Mouse (Mus musculus): ENCODE measurements around the gene Npcd. TPM values are rescaled to one million over a fixed set of nuclear protein-coding genes. Genes with fewer than 3 reads are reported as not detected.
A peak's percentile ranks its signal among the peaks of the same experiment; 100 is the strongest.

The Npcd gene
- polyA plus RNA-seq, 1 experiment: 0.23 TPM

DNA sequence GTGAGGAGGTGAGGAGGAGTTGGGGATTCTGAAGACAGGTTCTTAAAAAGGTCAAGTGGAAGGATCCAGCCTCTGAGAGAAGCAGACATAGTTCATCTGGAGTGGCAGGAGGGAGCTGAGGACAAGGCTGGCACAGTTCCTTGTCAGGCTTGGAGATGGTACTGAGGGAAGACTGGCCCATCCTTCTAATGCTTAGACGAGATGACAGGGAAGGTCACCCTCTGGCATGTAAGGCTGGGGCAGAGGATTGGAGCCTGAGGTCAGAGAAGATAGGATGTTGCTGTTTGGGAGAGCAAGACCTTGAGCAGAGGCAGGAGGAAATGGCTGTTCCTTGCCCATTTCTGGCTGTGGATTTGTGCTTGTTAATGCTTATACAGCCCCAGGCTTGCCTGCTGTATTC lies 49.0 kb downstream of the Npcd start:
- H3K4me1 ChIP-seq (ENCODE audit: control insufficient read depth, insufficient read depth, insufficient read length, low read length): no peaks in the 10 kb centered on the region
- H3K4me3 ChIP-seq (ENCODE audit: low read depth, low read length): no peak overlapping the region
- TF ChIP-seq CTCF (IDR thresholded peaks at IDR 0.05; ENCODE audit: extremely low read depth, insufficient read length, insufficient replicate concordance, low read depth, low read length): no peak
- TF ChIP-seq POLR2A (IDR thresholded peaks at IDR 0.05; ENCODE audit: low read depth, low read length): no peak
- H3K27ac ChIP-seq (ENCODE audit: insufficient read depth, low read depth, low read length): no peak overlapping the region
- no peaks in the 10 kb centered on the region for H3K36me3 ChIP-seq (ENCODE audit: control insufficient read depth, insufficient read depth, low read length)
- 0 out of 2 replicates have a peak, but pooled peaks cover 6% of the 10 kb centered on the region for H3K27me3 ChIP-seq (ENCODE audit: control insufficient read depth, insufficient read depth, low read length)
- WGBS: 56% methylated on average over 1 of the region's 1 CpGs

DNA sequence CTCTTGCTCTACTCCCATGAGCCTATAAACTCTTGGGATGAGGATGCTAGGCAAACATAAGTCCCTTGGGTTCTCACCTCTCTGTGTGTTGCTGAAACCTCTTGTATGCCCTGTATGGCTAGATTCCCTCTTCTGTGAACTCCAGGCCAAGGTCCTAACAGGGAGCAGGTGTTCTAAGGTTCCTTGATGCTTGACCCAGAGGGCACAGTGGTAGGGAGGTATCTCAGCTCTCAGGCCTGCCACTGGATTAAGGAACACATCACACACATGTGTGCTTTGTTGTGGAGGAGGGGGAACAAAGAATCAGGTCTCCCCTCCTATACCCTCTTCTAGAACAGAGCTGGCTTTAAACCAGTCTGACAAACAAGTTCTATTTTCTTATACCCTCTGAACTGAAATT lies 56.3 kb downstream of the Npcd start, which contains the start of gene Dnal4:
Dnal4 (minus strand) TSS at position 101 of the 400 bp plus-strand sequence.
- H3K27me3 ChIP-seq (ENCODE audit: control insufficient read depth, insufficient read depth, low read length): 0 out of 2 replicates have a peak, but pooled peaks cover 2% of the 10 kb centered on the region
- TF ChIP-seq CTCF (IDR thresholded peaks at IDR 0.05; ENCODE audit: extremely low read depth, insufficient read length, insufficient replicate concordance, low read depth, low read length) (no peak), POLR2A (IDR thresholded peaks at IDR 0.05; ENCODE audit: low read depth, low read length) (no peak)
- no peak within 1 kb of the TSS for H3K4me3 ChIP-seq (ENCODE audit: low read depth, low read length)
- peaks cover 7% of the 10 kb centered on the region; the same call in 1 of the 2 replicates for H3K4me1 ChIP-seq (ENCODE audit: control insufficient read depth, insufficient read depth, insufficient read length, low read length)
- H3K36me3 ChIP-seq (ENCODE audit: control insufficient read depth, insufficient read depth, low read length): no peaks in the 10 kb centered on the region
- no peak within 1 kb of the TSS for H3K27ac ChIP-seq (ENCODE audit: insufficient read depth, low read depth, low read length)

DNA sequence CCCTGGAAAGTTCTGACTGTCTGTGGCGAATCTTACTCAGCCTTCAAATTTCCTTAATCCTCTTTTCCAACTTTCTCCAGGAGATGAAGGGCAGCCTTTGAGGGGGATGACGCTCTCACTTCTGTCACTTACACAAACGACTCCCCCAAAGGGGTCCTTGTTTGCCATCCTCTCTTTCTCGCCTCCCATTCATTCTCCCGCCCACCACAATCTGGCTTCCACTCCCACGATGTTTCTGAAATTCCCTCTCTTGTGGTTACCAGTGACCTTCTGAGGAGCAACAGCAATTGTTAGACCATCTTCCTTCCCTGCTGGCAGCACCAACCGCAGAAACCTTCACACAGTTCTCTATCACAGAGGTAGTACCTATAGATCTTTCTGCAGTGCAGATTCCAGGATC lies 58.4 kb downstream of the Npcd start:
- 68% methylated on average over 7 of the region's 7 CpGs for WGBS
- Histone ChIP-seq H3K4me3 (ENCODE audit: low read depth, low read length) (no peak overlapping the region), H3K27me3 (ENCODE audit: control insufficient read depth, insufficient read depth, low read length) (0 out of 2 replicates have a peak, but pooled peaks cover under 1% of the 10 kb centered on the region), H3K27ac (ENCODE audit: insufficient read depth, low read depth, low read length) (no peak overlapping the region), H3K4me1 (ENCODE audit: control insufficient read depth, insufficient read depth, insufficient read length, low read length) (peaks cover 12% of the 10 kb centered on the region; the same call in 1 of the 2 replicates), H3K36me3 (ENCODE audit: control insufficient read depth, insufficient read depth, low read length) (no peaks in the 10 kb centered on the region)
- no peak for TF ChIP-seq POLR2A (IDR thresholded peaks at IDR 0.05; ENCODE audit: low read depth, low read length)
- TF ChIP-seq CTCF (IDR thresholded peaks at IDR 0.05; ENCODE audit: extremely low read depth, insufficient read length, insufficient replicate concordance, low read depth, low read length): no peak

DNA sequence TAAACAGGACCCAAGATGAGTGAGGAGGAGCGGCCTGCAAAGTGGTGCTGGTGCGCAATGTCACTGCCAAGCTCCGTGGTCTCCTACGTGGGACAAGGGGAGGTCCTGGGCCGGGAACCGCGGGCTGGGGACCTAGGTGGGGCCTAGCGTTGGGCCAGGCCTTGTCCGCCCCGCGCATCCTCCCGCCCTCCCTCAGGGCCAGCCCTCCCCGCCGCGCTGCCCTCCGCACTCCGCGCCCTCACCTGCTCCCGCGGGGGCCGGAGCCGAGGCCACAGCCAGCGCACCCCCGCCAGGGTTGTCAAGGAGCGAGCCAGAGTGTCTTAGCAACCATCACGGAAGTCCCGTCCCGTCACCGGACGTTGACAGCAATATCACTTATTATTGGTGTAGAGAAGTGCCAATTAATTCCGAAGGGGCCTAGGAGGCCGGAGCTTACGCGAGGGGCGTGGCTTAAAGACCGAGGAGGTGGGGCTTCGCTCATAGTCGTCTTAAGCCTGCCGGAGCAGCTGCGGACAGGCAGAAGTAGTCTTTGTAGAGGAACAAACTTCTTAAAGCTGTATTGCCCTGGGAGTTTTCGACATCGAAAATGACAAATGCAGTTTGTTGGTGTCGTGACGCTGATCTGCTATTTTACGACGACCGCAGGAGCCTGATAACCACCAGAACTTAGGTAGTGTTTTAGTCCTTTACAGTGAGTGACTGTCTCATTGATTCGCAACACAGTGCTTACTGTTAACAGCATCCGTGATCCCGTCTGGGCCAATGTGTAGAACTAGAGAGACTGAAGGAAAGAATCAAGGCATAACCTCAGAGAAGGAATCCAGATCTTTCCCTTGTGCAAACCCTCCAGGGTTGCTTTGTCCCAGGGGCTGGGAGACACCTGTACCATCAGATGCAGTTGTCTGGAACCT lies 59.7 kb downstream of the Npcd start:
- H3K27ac ChIP-seq (ENCODE audit: insufficient read depth, low read depth, low read length): no peak overlapping the region; the same call in 1 of the 2 replicates
- H3K36me3 ChIP-seq (ENCODE audit: control insufficient read depth, insufficient read depth, low read length): no peaks in the 10 kb centered on the region
- WGBS: under 1% methylated on average over 44 of the region's 50 CpGs
- peak overlapping the region; percentile 80 for H3K4me3 ChIP-seq (ENCODE audit: low read depth, low read length)
- no peaks in the 10 kb centered on the region for H3K27me3 ChIP-seq (ENCODE audit: control insufficient read depth, insufficient read depth, low read length)
- TF ChIP-seq CTCF (IDR thresholded peaks at IDR 0.05; ENCODE audit: extremely low read depth, insufficient read length, insufficient replicate concordance, low read depth, low read length): no peak
- TF ChIP-seq POLR2A (IDR thresholded peaks at IDR 0.05; ENCODE audit: low read depth, low read length): peak; percentile 57; the same call in 1 of the 2 replicates
- H3K4me1 ChIP-seq (ENCODE audit: control insufficient read depth, insufficient read depth, insufficient read length, low read length): peaks cover 23% of the 10 kb centered on the region; the same call in 1 of the 2 replicates

DNA sequence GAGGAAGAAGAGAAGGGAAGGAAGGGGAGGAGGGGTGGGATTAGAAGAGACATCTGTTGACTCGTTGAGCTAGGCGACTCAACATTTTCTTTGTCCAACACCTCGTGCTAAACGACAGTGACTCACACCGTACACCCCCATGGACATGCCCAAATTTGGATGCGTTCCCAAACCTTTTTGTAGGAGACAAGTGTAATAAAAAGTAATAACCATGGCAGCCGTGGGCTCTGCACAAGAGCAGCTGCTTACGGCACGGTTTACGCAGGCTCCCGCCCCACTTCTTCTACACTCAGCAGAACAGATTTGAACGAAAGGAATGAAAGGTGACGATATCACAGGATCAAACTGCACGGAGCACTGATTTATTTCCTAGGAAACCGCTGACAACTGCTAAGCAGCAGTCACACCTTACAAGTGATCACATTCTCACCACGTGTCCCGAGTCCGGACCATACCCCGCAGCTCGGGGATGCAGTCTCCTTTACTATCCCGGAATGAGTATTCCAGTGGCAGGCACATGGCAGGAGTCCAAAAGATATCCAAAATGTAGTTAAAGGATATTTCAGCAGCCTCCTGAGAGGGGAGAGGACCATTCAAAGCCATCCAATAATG lies 63.3 kb downstream of the Npcd start:
- Histone ChIP-seq H3K4me1 (ENCODE audit: control insufficient read depth, insufficient read depth, insufficient read length, low read length) (peaks cover 28% of the 10 kb centered on the region), H3K36me3 (ENCODE audit: control insufficient read depth, insufficient read depth, low read length) (no peaks in the 10 kb centered on the region), H3K27ac (ENCODE audit: insufficient read depth, low read depth, low read length) (no peak overlapping the region), H3K4me3 (ENCODE audit: low read depth, low read length) (no peak overlapping the region), H3K27me3 (ENCODE audit: control insufficient read depth, insufficient read depth, low read length) (no peaks in the 10 kb centered on the region)
- WGBS: 30% methylated on average over 21 of the region's 21 CpGs
- TF ChIP-seq CTCF (IDR thresholded peaks at IDR 0.05; ENCODE audit: extremely low read depth, insufficient read length, insufficient replicate concordance, low read depth, low read length) (no peak), POLR2A (IDR thresholded peaks at IDR 0.05; ENCODE audit: low read depth, low read length) (no peak)

DNA sequence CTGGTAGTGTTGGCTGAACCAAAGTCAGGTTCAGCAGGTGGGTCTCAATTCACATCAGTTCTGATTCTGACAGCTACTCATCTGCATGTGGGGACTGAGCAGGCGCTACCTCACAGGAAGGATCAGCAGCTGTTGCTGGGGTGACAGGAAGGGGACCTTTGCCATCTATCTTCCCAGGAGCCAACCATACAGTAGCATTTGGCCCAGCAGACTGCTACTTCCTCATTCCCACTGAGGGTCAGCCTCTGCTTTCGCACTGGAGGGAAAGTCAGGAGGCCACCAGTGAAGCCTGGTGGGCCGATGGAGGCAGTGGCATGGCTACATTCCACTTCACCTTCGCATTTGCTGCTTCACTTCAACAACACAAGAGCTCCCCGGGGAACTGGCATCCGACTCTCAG lies 65.7 kb downstream of the Npcd start:
- Histone ChIP-seq H3K27ac (ENCODE audit: insufficient read depth, low read depth, low read length) (no peak overlapping the region), H3K4me1 (ENCODE audit: control insufficient read depth, insufficient read depth, insufficient read length, low read length) (peaks cover 31% of the 10 kb centered on the region), H3K4me3 (ENCODE audit: low read depth, low read length) (no peak overlapping the region), H3K36me3 (ENCODE audit: control insufficient read depth, insufficient read depth, low read length) (no peaks in the 10 kb centered on the region), H3K27me3 (ENCODE audit: control insufficient read depth, insufficient read depth, low read length) (no peaks in the 10 kb centered on the region)
- TF ChIP-seq CTCF (IDR thresholded peaks at IDR 0.05; ENCODE audit: extremely low read depth, insufficient read length, insufficient replicate concordance, low read depth, low read length): no peak
- TF ChIP-seq POLR2A (IDR thresholded peaks at IDR 0.05; ENCODE audit: low read depth, low read length): no peak
- 79% methylated on average over 6 of the region's 6 CpGs for WGBS
